Mouse (Mus musculus) midbrain, embryonic 11.5 days (tissue): Measurements from ENCODE around the gene Dusp16. TPM values are rescaled to one million over a fixed set of nuclear protein-coding genes. Genes with fewer than 3 reads are reported as not detected.

Source experiments
- ATAC-seq: fragments of 200-750 bp; cut with Nextera tagmentation; 2 replicates; pipeline ENCODE4 v1.8.0; 2017; ENCODE audit warnings: moderate TSS enrichment, moderate library complexity; ENCODE audit not compliant: low FRiP score
- DNase-seq: peaks from one replicate; pipeline ENCODE4 v3.0.0; 2015; ENCODE audit warnings: low spot score; ENCODE audit errors: missing footprints
- H3K27ac ChIP-seq: fragments of 300-500 bp; sonication (generic); 2 replicates; pipeline ENCODE4 v1.5.1; 2014; ENCODE audit warnings: low read depth, low read length
- H3K27me3 ChIP-seq: fragments of 300-500 bp; sonication (generic); 2 replicates; pipeline ENCODE4 v1.6.1; 2014; ENCODE audit warnings: mild to moderate bottlenecking, low read length, moderate library complexity, mixed read lengths; ENCODE audit not compliant: control insufficient read depth, insufficient read depth
- H3K36me3 ChIP-seq: fragments of 300-500 bp; sonication (generic); 2 replicates; pipeline ENCODE4 v1.6.1; 2014; ENCODE audit warnings: mild to moderate bottlenecking, low read length, moderate library complexity, mixed read lengths; ENCODE audit not compliant: control insufficient read depth, insufficient read depth
- H3K4me1 ChIP-seq: fragments of 300-500 bp; sonication (generic); 2 replicates; pipeline ENCODE4 v1.6.1; 2014; ENCODE audit warnings: low read length; ENCODE audit not compliant: control insufficient read depth, insufficient read depth
- H3K4me2 ChIP-seq: fragments of 300-500 bp; sonication (generic); 2 replicates; pipeline ENCODE4 v1.6.1; 2014; ENCODE audit warnings: mild to moderate bottlenecking, moderate library complexity
- H3K4me3 ChIP-seq: fragments of 300-500 bp; sonication (generic); 2 replicates; pipeline ENCODE4 v1.5.1; 2014; ENCODE audit warnings: low read depth, low read length
- H3K9ac ChIP-seq: fragments of 300-500 bp; sonication (generic); 2 replicates; pipeline ENCODE4 v1.6.1; 2014; ENCODE audit warnings: low read length
- H3K9me3 ChIP-seq: fragments of 300-500 bp; sonication (generic); 2 replicates; pipeline ENCODE4 v1.6.1; 2016; ENCODE audit warnings: low read length; ENCODE audit not compliant: control insufficient read depth
- WGBS: fragments of 180-500 bp; shearing (Covaris S2); extraction: QIAGEN DNeasy Blood & Tissue Kit; methylation state at CpG from one replicate; pipeline ENCODE4 v1.1.7; 2014; 5-methylcytosine and 5-hydroxymethylcytosine counted together
- polyA plus RNA-seq: library from polyadenylated mRNA; unstranded; fragments of >200 nt; fragmentation: Nextera tagmentation; extraction: Ambion mirVana; gene quantifications from 2 replicates; pipeline ENCODE4 v1.2.1, GENCODE M21; 2014

Gene Dusp16
- polyA plus RNA-seq, 1 experiment from 2014 or later = 18.0 TPM

DNA sequence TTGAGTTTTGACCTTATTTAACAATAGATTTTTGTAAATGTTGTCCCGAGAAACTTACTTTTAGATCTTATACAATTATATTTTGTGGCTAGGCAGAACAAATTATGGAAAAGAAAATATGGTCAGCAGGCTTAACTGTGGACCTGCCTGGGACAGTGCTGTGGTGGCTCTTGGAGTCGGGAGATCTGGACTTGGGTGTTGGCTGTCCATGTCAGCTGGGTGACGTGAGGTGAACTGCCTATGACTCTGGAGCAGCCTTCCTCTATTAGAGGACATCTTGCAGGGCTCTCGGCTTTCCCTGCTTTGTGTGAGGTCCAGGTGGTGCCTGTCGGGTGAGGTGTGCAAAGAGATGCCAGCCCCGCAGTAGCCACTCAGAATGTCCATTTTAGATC, 91.2 kb downstream of the Dusp16 start:
- DNase-seq = no peak
- Histone ChIP-seq H3K4me1 (no peaks in the 10 kb centered on the region), H3K4me2 (no peak overlapping the region), H3K27me3 (no peaks in the 10 kb centered on the region), H3K9me3 (no peaks in the 10 kb centered on the region), H3K36me3 (no peaks in the 10 kb centered on the region; the same call in 1 of the 2 replicates), H3K27ac (no peak overlapping the region), H3K4me3 (no peak overlapping the region), H3K9ac (no peak overlapping the region)
- 90% methylated on average over 6 of the region's 6 CpGs for WGBS
- ATAC-seq = no peak

GRCm38 (mm10) chr6:134700451-134701210, 91.8 kb downstream of the Dusp16 start:
- Histone ChIP-seq H3K4me3 (no peak overlapping the region), H3K27me3 (no peaks in the 10 kb centered on the region), H3K4me2 (no peak overlapping the region), H3K27ac (no peak overlapping the region), H3K9ac (no peak overlapping the region), H3K4me1 (no peaks in the 10 kb centered on the region), H3K9me3 (no peaks in the 10 kb centered on the region), H3K36me3 (no peaks in the 10 kb centered on the region; the same call in 1 of the 2 replicates)
- no peak for ATAC-seq
- DNase-seq = no peak
- 80% methylated on average over 8 of the region's 8 CpGs for WGBS

DNA sequence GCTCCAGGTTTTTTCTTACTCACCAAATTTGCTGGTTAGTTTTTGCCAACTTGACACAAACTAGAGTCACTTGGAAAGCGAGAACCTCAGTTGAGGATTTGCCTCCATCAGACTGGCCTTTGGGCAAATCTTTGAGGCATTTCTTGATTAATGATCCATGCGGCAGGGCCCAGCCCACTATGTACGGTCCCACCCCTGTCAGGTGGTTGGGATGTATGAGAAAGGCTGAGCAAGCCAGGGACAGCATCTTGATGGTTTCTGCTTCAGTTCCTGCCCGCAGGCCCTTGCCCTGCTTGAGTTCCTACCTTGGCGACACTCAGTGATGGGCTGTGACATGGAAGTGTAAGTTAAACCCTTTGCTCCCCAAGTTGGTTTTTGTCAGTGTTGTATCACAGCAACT, 94.2 kb downstream of the Dusp16 start:
- WGBS = 93% methylated on average over 5 of the region's 5 CpGs
- Histone ChIP-seq H3K27ac (no peak overlapping the region), H3K4me2 (no peak overlapping the region), H3K27me3 (no peaks in the 10 kb centered on the region), H3K9ac (no peak overlapping the region), H3K36me3 (no peaks in the 10 kb centered on the region; the same call in 1 of the 2 replicates), H3K4me3 (no peak overlapping the region), H3K4me1 (no peaks in the 10 kb centered on the region), H3K9me3 (no peaks in the 10 kb centered on the region)
- DNase-seq = no peak
- no peak for ATAC-seq

DNA sequence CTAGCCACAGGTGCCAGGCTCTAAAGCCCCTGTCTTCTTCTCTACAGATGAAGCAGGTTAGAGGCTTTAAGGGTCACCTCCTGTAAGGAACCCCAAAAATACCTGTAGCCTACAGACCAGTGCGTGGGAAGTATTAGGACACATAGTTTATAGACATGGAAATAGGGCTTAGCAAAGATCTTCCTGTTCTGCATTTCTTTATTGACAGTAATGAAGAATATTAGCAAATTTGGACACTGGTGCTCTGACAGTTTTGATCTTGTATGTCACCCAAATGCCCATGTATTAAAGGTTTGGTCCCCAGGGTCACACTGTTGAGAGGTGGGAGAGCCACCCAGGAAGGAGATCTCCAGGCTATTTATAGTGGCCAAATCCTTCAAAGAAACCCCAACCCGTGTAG, 95.9 kb downstream of the Dusp16 start:
- H3K27ac ChIP-seq = no peak overlapping the region
- H3K27me3 ChIP-seq = no peaks in the 10 kb centered on the region
- no peaks in the 10 kb centered on the region for H3K9me3 ChIP-seq
- no peak overlapping the region for H3K4me3 ChIP-seq
- 86% methylated on average over 2 of the region's 2 CpGs for WGBS
- no peak overlapping the region for H3K4me2 ChIP-seq
- no peak for DNase-seq
- H3K36me3 ChIP-seq = no peaks in the 10 kb centered on the region
- no peak overlapping the region for H3K9ac ChIP-seq
- no peak for ATAC-seq
- no peaks in the 10 kb centered on the region for H3K4me1 ChIP-seq

- Histone ChIP-seq H3K4me2 (no peak overlapping the region), H3K27ac (no peak overlapping the region), H3K4me3 (no peak overlapping the region), H3K36me3 (no peaks in the 10 kb centered on the region), H3K9me3 (no peaks in the 10 kb centered on the region), H3K9ac (no peak overlapping the region), H3K27me3 (no peaks in the 10 kb centered on the region), H3K4me1 (no peaks in the 10 kb centered on the region)
- 83% methylated on average over 4 of the region's 4 CpGs for WGBS
- no peak for DNase-seq
- ATAC-seq = no peak
Measured at GRCm38 (mm10) chr6:134696146-134696545, 96.3 kb downstream of the Dusp16 start.

GRCm38 (mm10) chr6:134695625-134696024, 96.8 kb downstream of the Dusp16 start:
- Histone ChIP-seq H3K4me1 (no peaks in the 10 kb centered on the region), H3K9ac (no peak overlapping the region), H3K27ac (no peak overlapping the region), H3K27me3 (no peaks in the 10 kb centered on the region), H3K36me3 (no peaks in the 10 kb centered on the region), H3K4me2 (no peak overlapping the region), H3K9me3 (no peaks in the 10 kb centered on the region), H3K4me3 (no peak overlapping the region)
- ATAC-seq (no peak), DNase-seq (no peak)
- WGBS = 90% methylated on average over 3 of the region's 3 CpGs

DNA sequence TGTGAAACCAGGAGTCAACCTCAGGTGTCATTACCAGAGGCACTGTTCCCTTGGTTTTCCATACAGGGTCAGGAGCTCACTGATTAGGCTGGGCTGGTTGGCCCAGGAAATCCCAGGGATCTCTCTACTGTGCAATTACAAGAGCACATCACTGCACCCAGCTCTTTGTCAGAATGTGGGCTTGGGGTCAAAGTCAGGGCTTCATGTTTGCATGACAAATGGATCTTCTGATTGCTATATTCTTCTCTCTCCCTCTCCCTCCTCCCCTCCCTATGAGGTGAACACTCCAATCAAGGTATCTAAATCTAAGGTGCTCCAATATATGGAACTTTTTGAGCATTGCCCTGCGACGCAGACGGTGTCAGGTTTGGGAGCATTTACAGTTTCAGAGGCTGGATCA, 97.4 kb downstream of the Dusp16 start:
- no peak for DNase-seq
- Histone ChIP-seq H3K9ac (no peak overlapping the region), H3K27ac (no peak overlapping the region), H3K27me3 (no peaks in the 10 kb centered on the region), H3K4me3 (no peak overlapping the region), H3K36me3 (no peaks in the 10 kb centered on the region), H3K9me3 (no peaks in the 10 kb centered on the region), H3K4me2 (no peak overlapping the region), H3K4me1 (no peaks in the 10 kb centered on the region)
- no peak for ATAC-seq
- 96% methylated on average over 3 of the region's 3 CpGs for WGBS

DNA sequence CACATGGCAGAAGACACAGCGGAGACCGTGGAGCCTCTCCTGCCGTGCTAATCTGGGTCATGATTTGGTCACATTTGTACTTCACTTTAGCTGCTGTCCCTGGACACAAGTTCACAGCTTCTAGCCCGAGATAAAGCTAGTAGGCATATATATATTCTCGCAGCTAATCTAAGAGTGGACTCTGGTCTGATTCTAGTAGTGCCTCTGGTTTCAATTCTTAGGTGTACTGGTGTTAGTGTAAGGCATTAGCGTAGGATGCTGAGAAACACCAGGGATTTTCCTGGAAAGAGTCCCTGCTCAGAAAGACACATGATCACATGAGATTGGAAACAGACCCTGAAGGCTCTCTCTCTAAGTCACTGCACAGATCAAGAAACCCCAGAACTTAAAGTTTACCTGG, 97.9 kb downstream of the Dusp16 start:
- no peak overlapping the region for H3K9ac ChIP-seq
- no peak overlapping the region for H3K27ac ChIP-seq
- ATAC-seq = no peak
- H3K4me2 ChIP-seq = no peak overlapping the region
- H3K9me3 ChIP-seq = no peaks in the 10 kb centered on the region
- H3K27me3 ChIP-seq = no peaks in the 10 kb centered on the region
- no peak for DNase-seq
- 87% methylated on average over 6 of the region's 6 CpGs for WGBS
- H3K36me3 ChIP-seq = no peaks in the 10 kb centered on the region
- H3K4me3 ChIP-seq = no peak overlapping the region
- no peaks in the 10 kb centered on the region for H3K4me1 ChIP-seq

GRCm38 (mm10) chr6:134685515-134685914, 106.9 kb downstream of the Dusp16 start:
- WGBS = 75% methylated on average over 6 of the region's 6 CpGs

More at GRCm38 (mm10) chr6:134685515-134685914, 106.9 kb downstream of the Dusp16 start:
- no peaks in the 10 kb centered on the region for H3K27me3 ChIP-seq
- H3K4me2 ChIP-seq = no peak overlapping the region
- DNase-seq (no peak), ATAC-seq (no peak)
- no peak overlapping the region for H3K27ac ChIP-seq
- no peaks in the 10 kb centered on the region for H3K36me3 ChIP-seq
- H3K4me1 ChIP-seq = peaks cover 5% of the 10 kb centered on the region
- no peak overlapping the region for H3K4me3 ChIP-seq
- no peaks in the 10 kb centered on the region for H3K9me3 ChIP-seq
- H3K9ac ChIP-seq = no peak overlapping the region
